Mouse (Mus musculus): ENCODE data around the gene Tvp23a. TPM values are rescaled to one million over a fixed set of nuclear protein-coding genes. Genes with fewer than 3 reads are reported as not detected.

Tvp23a gene
- polyA plus RNA-seq, 2 experiments from 2014 or later = 1.4 to 1.7 TPM

GRCm38 (mm10) chr16:10452445-10452896, 5.3 kb upstream of the Tvp23a start:
- ATAC-seq = no peak

GRCm38 (mm10) chr16:10451906-10452305, 4.7 kb upstream of the Tvp23a start:
- ATAC-seq = no peak

- ATAC-seq = no peak
Observed at GRCm38 (mm10) chr16:10448931-10449330, 1.8 kb upstream of the Tvp23a start.

- ATAC-seq = no peak
Observed at GRCm38 (mm10) chr16:10447781-10448180, 619 bp upstream of the Tvp23a start.

GRCm38 (mm10) chr16:10446573-10447263, 444 bp downstream of the Tvp23a start:
- no peak for ATAC-seq

- ATAC-seq = no peak
Observed at GRCm38 (mm10) chr16:10443723-10444122, 3.4 kb downstream of the Tvp23a start.

GRCm38 (mm10) chr16:10441761-10442160, 5.4 kb downstream of the Tvp23a start:
- ATAC-seq = no peak

- no peak for ATAC-seq
Observed at GRCm38 (mm10) chr16:10441328-10441727, 5.8 kb downstream of the Tvp23a start.

GRCm38 (mm10) chr16:10438055-10438454, 9.1 kb downstream of the Tvp23a start:
- no peak for ATAC-seq

GRCm38 (mm10) chr16:10436166-10436565, 11.0 kb downstream of the Tvp23a start:
- ATAC-seq = no peak

GRCm38 (mm10) chr16:10433344-10433743, 13.8 kb downstream of the Tvp23a start:
- no peak for ATAC-seq

- no peak for ATAC-seq
Observed at GRCm38 (mm10) chr16:10432387-10432786, 14.8 kb downstream of the Tvp23a start.

GRCm38 (mm10) chr16:10431911-10432310, 15.3 kb downstream of the Tvp23a start:
- ATAC-seq = no peak

- ATAC-seq = no peak
Observed at GRCm38 (mm10) chr16:10420447-10421054, 26.6 kb downstream of the Tvp23a start.

GRCm38 (mm10) chr16:10417723-10418259, 29.4 kb downstream of the Tvp23a start:
- no peak for ATAC-seq

- ATAC-seq = no peak
Observed at GRCm38 (mm10) chr16:10416866-10417265, 30.3 kb downstream of the Tvp23a start.

- ATAC-seq = no peak
Observed at GRCm38 (mm10) chr16:10415976-10416375, 31.2 kb downstream of the Tvp23a start.

GRCm38 (mm10) chr16:10411764-10412746, 35.1 kb downstream of the Tvp23a start, which contains the start of gene Nubp1:
TSS of gene Nubp1 (plus strand) at chr16:10411948.
- ATAC-seq = peak; percentile 98

- peak; percentile 81 for ATAC-seq
Observed at GRCm38 (mm10) chr16:10399160-10399559, 48.0 kb downstream of the Tvp23a start.

- ATAC-seq = no peak
Observed at GRCm38 (mm10) chr16:10398755-10399154, 48.4 kb downstream of the Tvp23a start.

GRCm38 (mm10) chr16:10394699-10395540, 52.2 kb downstream of the Tvp23a start, which contains the start of gene Tekt5:
TSS of gene Tekt5 (minus strand) at chr16:10395490.
- ATAC-seq = no peak

GRCm38 (mm10) chr16:10392587-10392986, 54.6 kb downstream of the Tvp23a start:
- no peak for ATAC-seq

Measured in CD4-positive, CD25-positive, alpha-beta regulatory T cell, adult 4 months (primary cell).